Comparison of ENCODE assay signal across 7 mouse cellular contexts in genomic region chr10:120751295-120751722, GRCm38 (mm10).
DNase-seq lines count a peak whose midpoint lies in the region; ATAC-seq lines count a peak whose summit lies in the region.

No protein-coding gene starts in this region.

- no peaks in the 10 kb centered on the region for H3K36me3 ChIP-seq in heart, embryonic 13.5 days

- ATAC-seq in heart, embryonic 13.5 days (ENCODE audit: extremely low read depth, insufficient number of reproducible peaks, low FRiP score, low TSS enrichment): peak; percentile 60; the same call in 1 of the 2 replicates

- peak overlapping the region; percentile 92 for H3K27ac ChIP-seq in heart, embryonic 13.5 days (replicated peaks)

- H3K4me3 ChIP-seq in heart, embryonic 13.5 days: no peak overlapping the region

- no peaks in the 10 kb centered on the region for H3K27me3 ChIP-seq in heart, embryonic 13.5 days (replicated peaks)

- H3K9me3 ChIP-seq in heart, embryonic 13.5 days: peaks cover 4% of the 10 kb centered on the region; the same call in 1 of the 2 replicates

- no peak overlapping the region for H3K9ac ChIP-seq in heart, embryonic 13.5 days

- 14% methylated on average over 11 of the region's 11 CpGs for WGBS in heart, embryonic 13.5 days

- peak overlapping the region; percentile 39 for H3K4me2 ChIP-seq in heart, embryonic 13.5 days

- peaks cover 22% of the 10 kb centered on the region for H3K4me1 ChIP-seq in heart, embryonic 13.5 days

- DNase-seq in right cerebral cortex, adult 18-20 months: peak; percentile 4
- no peak for DNase-seq in right cerebral cortex, postnatal 36 days (ENCODE audit: low spot score in 2 of 2)
- DNase-seq in cerebellum, adult 9-11 months: peak; percentile 22
- DNase-seq in kidney, postnatal 36 days: peak; percentile 46 to 70
- DNase-seq in ovary, postnatal 14 days (ENCODE audit: low spot score): peak; percentile 39
- DNase-seq in retina, embryonic 14.5 days (ENCODE audit: low spot score): no peak

Comparison
In these comparisons a context has a peak if more than half of its experiments do, and no peak if none do; other contexts are left out.
1. DNase-seq: peak in right cerebral cortex, adult 18-20 months (single experiment), cerebellum, adult 9-11 months (single experiment), kidney, postnatal 36 days (2 of 2) and ovary, postnatal 14 days (single experiment); none in right cerebral cortex, postnatal 36 days (0 of 2) and retina, embryonic 14.5 days (single experiment).